Mouse (Mus musculus) cerebellum, adult 9-11 months (tissue): ENCODE results near the gene Gp6.
"Not testable (repeated sequence)": the region's sequence is repeated elsewhere in the genome, so short reads cannot be mapped to it uniquely, and the experiment has no call there.

ENCODE experiments used
- DNase-seq: peaks from one replicate; pipeline ENCODE4 v3.0.0; 2022

Gene Gp6

DNA sequence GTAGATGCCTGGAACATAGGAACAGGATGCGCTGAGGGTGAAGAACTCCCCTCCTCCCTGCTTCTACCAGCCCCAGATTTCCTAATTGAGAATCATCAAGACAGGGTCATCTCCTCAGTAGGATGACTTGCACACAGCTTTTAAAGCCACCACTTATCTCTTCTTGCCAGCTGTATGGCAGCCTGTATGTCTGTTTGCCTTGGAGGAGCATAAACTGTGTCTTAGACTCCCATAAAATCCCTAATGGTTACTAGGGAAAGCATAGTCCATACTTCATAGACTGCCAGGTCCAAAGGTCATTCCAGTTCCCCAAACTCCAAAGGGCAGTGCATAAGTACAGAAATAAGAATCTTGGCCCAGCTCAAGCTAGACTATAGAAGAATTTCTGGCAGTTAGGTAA lies at the start of gene Gp6:
Gp6 (minus strand) TSS at position 15 of the 400 bp plus-strand sequence.
- DNase-seq, result no peak

- DNase-seq, result peak; percentile 46
Observed at GRCm38 (mm10) chr7:4447138-4447537, 49.6 kb upstream of the Gp6 start.

GRCm38 (mm10) chr7:4445216-4445791 lies 47.8 kb upstream of the Gp6 start, which contains the start of gene Rdh13:
TSS of gene Rdh13 (minus strand) at chr7:4445649.
- peak; percentile 93 for DNase-seq

DNA sequence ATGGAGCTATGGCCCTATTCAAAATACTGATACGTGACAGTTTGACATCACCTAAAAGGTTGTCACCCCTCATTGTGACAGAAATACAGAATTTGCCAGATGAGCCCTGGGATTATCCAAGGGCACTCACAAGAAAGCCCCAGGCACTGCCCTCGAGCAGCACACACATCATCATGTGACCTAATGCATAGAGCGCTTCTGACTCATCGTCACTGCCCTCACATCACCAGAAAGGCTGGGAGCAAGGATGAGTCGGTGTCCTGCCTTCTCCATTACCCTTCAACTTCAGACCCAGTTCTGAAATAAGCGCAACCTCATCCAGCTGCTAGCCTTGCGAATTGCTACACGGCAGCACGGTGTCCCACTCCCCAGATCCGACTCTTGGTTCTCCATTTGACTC lies 43.0 kb upstream of the Gp6 start:
- DNase-seq, result no peak

GRCm38 (mm10) chr7:4437721-4438120 lies 40.2 kb upstream of the Gp6 start:
- peak; percentile 1 for DNase-seq

- DNase-seq, result no peak
Observed at GRCm38 (mm10) chr7:4432026-4432425, 34.5 kb upstream of the Gp6 start.

DNA sequence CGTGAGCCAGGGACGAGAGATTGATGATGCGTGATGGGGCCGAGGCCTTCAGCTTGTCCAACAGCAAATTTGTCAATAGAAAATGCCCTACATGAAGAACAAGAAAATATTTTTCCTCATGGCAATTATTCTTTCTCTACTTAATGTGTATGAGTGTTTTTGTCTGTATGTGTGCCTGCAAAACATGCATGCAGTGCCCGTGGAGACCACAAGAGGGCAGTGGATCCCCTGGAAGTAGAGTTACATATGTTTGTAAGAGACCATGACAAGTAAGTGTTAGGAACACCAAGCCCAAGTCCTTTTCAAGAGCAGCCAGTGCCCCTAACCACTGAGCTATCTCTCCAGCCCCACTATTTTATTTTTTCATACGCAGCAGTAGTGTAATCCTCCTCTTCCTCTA lies 34.0 kb upstream of the Gp6 start:
- no peak for DNase-seq

DNA sequence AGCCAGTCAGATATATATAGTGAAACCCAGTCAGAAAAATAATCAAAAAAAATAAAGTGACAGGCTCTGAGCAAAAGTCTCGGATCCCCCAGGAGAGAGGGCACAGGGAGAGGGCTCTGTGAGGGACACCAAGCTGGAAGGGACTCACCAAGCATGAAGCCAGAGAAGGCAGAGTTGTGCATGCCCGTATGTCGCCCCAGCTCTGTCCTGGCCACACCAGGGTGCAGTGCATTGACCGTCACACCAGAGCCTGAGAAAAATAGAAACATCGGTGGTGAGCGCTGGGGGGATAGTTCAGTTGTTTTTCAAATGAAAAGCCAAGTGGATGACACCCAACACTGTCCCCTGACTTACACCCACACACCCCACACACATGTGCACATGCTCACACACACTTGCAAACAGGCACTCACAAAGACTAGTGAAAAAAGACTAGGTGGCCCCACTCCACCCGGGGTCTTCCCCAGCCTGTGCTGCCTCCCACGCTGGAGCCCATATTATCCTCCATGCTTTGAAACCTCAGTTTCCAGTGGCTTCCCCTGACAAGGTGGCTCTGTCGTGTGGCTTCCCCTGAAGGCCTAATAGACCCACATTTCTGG lies 32.8 kb upstream of the Gp6 start:
- no peak for DNase-seq

- peak; percentile 87 for DNase-seq
Observed at GRCm38 (mm10) chr7:4427161-4427912, 29.8 kb upstream of the Gp6 start.

DNA sequence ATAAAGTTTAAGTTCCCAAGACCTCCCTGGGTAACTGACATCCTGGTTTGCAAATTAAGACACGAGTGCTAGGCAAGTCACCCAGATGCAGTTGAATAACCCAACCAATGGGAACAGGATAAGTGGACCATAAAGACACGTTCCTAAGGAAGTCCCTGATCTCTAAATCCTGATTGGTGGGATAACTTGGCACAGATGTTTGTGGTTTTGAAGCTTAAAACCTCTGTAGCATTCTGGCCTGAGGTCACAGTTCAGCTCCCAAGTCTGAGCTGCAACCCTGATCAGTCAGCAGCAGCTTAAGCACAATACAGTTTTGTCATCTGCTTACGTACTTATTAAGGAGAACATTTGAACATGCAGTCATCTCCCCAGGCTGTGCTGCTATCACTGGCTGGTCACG lies 22.7 kb upstream of the Gp6 start:
- no peak for DNase-seq

DNA sequence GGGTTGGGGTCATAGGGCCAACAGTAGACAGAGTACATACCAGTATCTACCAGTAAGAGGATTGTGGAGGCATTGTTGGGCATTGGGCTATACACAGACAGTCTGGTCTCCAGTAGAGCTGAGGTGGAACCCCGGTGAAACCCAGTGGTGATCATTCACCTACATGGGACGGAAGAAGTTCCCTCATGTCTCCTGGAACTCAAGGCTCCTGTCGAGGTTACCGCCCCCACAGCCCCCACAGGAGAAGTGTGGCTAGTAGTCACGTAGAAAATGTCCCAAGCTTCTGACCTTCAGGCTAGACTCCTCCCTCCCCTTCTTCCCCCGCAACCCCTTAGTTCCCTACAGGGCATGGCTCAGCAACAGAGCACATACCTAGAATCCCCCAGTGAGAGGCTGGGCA lies 22.1 kb upstream of the Gp6 start:
- DNase-seq, result no peak

DNA sequence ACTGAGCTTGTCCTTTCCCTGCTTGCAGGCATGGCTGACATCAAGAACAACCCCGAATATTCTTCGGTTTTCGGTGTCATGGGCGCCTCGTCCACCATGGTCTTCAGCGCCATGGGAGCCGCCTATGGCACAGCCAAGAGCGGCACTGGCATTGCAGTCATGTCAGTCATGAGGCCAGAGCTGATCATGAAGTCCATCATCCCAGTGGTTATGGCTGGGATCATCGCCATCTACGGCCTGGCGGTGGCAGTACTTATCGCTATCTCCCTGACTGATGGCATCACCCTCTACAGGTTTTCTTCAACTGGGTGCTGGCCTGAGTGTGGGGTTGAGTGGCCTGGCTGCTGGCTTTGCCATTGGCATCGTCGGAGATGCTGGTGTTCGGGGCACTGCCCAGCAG lies 14.9 kb upstream of the Gp6 start:
- not testable (repeated sequence) for DNase-seq

GRCm38 (mm10) chr7:4373521-4373920 lies 24.0 kb downstream of the Gp6 start:
- DNase-seq, result no peak

- no peak for DNase-seq
Observed at GRCm38 (mm10) chr7:4337509-4337908, 60.0 kb downstream of the Gp6 start, which contains the start of gene Ncr1. TSS of gene Ncr1 (plus strand) at chr7:4337724.

DNA sequence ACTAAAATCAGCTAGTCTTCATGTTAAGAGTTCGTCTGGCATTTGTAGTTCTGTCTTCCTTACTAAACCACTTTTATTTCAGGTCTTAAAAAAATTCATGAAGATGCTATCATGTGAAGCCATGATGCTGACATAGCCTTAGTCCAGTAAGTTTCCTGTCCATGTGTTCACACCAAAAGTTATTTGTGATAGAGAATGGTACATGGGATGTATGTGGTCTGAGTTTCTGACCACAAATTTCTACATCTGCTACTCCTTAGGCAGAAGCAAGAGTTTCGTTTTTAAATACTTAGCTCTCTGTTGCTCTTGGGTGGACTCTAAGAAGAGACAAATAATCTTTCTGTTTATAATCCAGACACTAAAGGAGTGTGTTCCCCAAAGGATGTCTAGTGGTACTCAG lies 74.2 kb downstream of the Gp6 start:
- no peak for DNase-seq
